Mouse (Mus musculus) cerebellum, adult 8-10 months (tissue): ENCODE results near the gene Aspdh.
A peak's percentile ranks its signal among the peaks of the same experiment; 100 is the strongest.

ENCODE experiments used
- DNase-seq: peaks from one replicate; pipeline ENCODE4 v3.0.0; 2022

Aspdh gene

GRCm38 (mm10) chr7:44453256-44453655 is 11.9 kb upstream of the Aspdh start:
- DNase-seq = no peak

GRCm38 (mm10) chr7:44456302-44456701 is 8.9 kb upstream of the Aspdh start:
- DNase-seq = no peak

GRCm38 (mm10) chr7:44460067-44460466 is 5.1 kb upstream of the Aspdh start:
- no peak for DNase-seq

- DNase-seq = no peak
These were observed 4.3 kb upstream of the Aspdh start for GRCm38 (mm10) chr7:44460767-44461502.

GRCm38 (mm10) chr7:44461503-44462217 is 3.5 kb upstream of the Aspdh start:
- no peak for DNase-seq

GRCm38 (mm10) chr7:44462218-44463055 is 2.8 kb upstream of the Aspdh start:
- no peak for DNase-seq

GRCm38 (mm10) chr7:44463056-44463425 is 2.1 kb upstream of the Aspdh start:
- DNase-seq = no peak

GRCm38 (mm10) chr7:44463556-44464225 is 1.5 kb upstream of the Aspdh start:
- DNase-seq = no peak

GRCm38 (mm10) chr7:44464511-44464910 is 680 bp upstream of the Aspdh start:
- DNase-seq = peak; percentile 94

- DNase-seq = no peak
These were observed 1.1 kb downstream of the Aspdh start for GRCm38 (mm10) chr7:44466006-44466887.

- DNase-seq = no peak
These were observed 1.7 kb downstream of the Aspdh start for GRCm38 (mm10) chr7:44466888-44467311.

- DNase-seq = peak; percentile 92
These were observed 2.7 kb downstream of the Aspdh start, which contains the start of gene Josd2 for GRCm38 (mm10) chr7:44467811-44468411. Josd2 (plus strand) TSS chr7:44467980.

- no peak for DNase-seq
These were observed 3.6 kb downstream of the Aspdh start for GRCm38 (mm10) chr7:44468644-44469285.

GRCm38 (mm10) chr7:44469677-44470675 is 4.8 kb downstream of the Aspdh start:
- DNase-seq = no peak

- DNase-seq = no peak
These were observed 5.8 kb downstream of the Aspdh start for GRCm38 (mm10) chr7:44470696-44471612.

GRCm38 (mm10) chr7:44471880-44472557 is 6.8 kb downstream of the Aspdh start:
- DNase-seq = no peak

GRCm38 (mm10) chr7:44472558-44472885 is 7.3 kb downstream of the Aspdh start:
- no peak for DNase-seq
